Mouse (Mus musculus) stomach, embryonic 15.5 days (tissue): ENCODE measurements at regions not wholly inside any gene's neighbourhood (a gene's known extent, or its start where the extent isn't known, plus 50 kb on each side); places are given as distances from the start of the nearest gene placed in this dataset.

Source experiments
- ATAC-seq: fragments of 200-750 bp; cut with Nextera tagmentation; 2 replicates; pipeline ENCODE4 v1.8.0; 2017; ENCODE audit warnings: low read depth, moderate number of reproducible peaks, moderate TSS enrichment; ENCODE audit not compliant: insufficient read depth, low FRiP score
- H3K27ac ChIP-seq: fragments of 300-500 bp; sonication (generic); 2 replicates; pipeline ENCODE4 v1.5.1; 2015; ENCODE audit warnings: mild to moderate bottlenecking, inconsistent platforms
- H3K27me3 ChIP-seq: fragments of 300-500 bp; sonication (generic); replicated peaks from 2 replicates; pipeline ENCODE4 v1.6.1; 2015; ENCODE audit warnings: inconsistent platforms
- H3K36me3 ChIP-seq: fragments of 300-500 bp; sonication (generic); 2 replicates; pipeline ENCODE4 v1.6.1; 2015; ENCODE audit warnings: inconsistent platforms
- H3K4me1 ChIP-seq: fragments of 300-500 bp; sonication (generic); 2 replicates; pipeline ENCODE4 v1.6.1; 2015; ENCODE audit warnings: inconsistent platforms
- H3K4me2 ChIP-seq: fragments of 300-500 bp; sonication (generic); 2 replicates; pipeline ENCODE4 v1.6.1; 2015; ENCODE audit warnings: mild to moderate bottlenecking, inconsistent platforms
- H3K4me3 ChIP-seq: fragments of 300-500 bp; sonication (generic); replicated peaks from 2 replicates; pipeline ENCODE4 v1.5.1; 2015; ENCODE audit warnings: inconsistent platforms
- H3K9ac ChIP-seq: fragments of 300-500 bp; sonication (generic); 2 replicates; pipeline ENCODE4 v1.6.1; 2015; ENCODE audit warnings: inconsistent platforms
- H3K9me3 ChIP-seq: fragments of 300-500 bp; sonication (generic); 2 replicates; pipeline ENCODE4 v1.6.1; 2016; ENCODE audit warnings: inconsistent platforms
- whole genome bisulfite sequencing: fragments of 180-500 bp; shearing (Covaris S2); methylation state at CpG from one replicate; pipeline ENCODE4 v1.1.7; 2015; 5-methylcytosine and 5-hydroxymethylcytosine counted together

DNA sequence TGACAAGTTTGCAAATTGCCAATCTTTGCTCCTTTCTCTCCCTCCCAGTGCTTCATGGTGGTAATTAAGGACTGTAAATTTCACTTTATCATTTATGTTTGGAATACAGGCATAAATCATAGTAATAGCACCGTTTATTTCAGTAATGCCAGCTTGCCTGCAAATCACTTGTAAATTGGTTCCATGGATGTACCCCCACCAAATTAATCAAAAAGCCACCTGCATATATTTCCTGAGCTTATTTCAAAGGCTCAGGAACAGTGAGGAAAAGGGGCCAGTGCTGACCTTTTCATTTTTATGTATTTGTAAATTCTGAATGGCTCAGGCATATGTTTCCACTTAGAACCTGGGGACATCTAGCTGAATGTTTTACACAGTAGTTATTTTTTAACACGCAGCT lies 115.0 kb downstream of the D3Ertd751e start:
- H3K4me3 ChIP-seq: no peak overlapping the region
- no peak for ATAC-seq
- H3K36me3 ChIP-seq: no peaks in the 10 kb centered on the region
- H3K27ac ChIP-seq: no peak overlapping the region
- WGBS: 59% methylated on average over 2 of the region's 2 CpGs
- H3K9me3 ChIP-seq: no peaks in the 10 kb centered on the region
- H3K4me1 ChIP-seq: no peaks in the 10 kb centered on the region
- no peak overlapping the region for H3K9ac ChIP-seq
- no peak overlapping the region for H3K4me2 ChIP-seq
- no peaks in the 10 kb centered on the region for H3K27me3 ChIP-seq

DNA sequence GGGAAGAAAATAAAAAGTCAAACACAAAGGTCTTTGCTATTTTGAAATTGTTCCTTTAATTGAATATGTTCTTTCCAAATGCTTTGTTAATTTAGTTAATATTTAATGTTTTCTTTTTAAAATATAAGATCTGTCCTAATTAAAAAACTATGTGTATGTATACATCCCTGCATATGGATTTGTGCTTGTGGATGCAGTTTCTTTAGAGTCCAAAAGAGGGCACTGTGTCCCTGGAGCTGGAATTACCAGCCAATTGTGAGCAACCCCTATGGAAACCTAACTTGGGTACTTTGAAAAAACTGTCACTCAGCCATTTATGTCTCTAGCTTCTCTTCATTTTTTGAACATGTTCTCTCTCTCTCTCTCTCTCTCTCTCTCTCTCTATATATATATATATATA lies 120.3 kb downstream of the D3Ertd751e start:
- Histone ChIP-seq H3K27me3 (no peaks in the 10 kb centered on the region), H3K4me3 (no peak overlapping the region), H3K9me3 (no peaks in the 10 kb centered on the region), H3K36me3 (no peaks in the 10 kb centered on the region), H3K27ac (no peak overlapping the region), H3K4me2 (no peak overlapping the region), H3K4me1 (no peaks in the 10 kb centered on the region), H3K9ac (no peak overlapping the region)
- ATAC-seq: no peak

DNA sequence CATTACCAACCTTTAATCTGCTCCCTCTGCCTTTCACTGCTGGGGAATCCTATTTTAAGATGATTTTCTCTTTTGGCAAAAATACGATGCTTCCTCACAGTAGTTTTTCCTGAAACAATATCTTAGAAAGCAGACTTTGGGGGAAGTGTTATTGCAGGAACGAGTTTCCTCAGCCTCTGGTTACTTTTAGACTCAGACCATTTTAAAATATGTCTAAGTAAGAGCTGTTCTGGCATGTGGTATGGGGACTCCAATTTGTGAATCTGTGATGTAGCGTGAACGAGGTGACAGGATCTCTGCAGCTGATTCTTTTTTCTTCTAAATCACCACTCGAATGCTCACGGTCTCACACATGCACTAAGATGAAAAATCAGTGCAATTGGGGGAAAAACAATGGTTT lies 166.5 kb downstream of the D3Ertd751e start:
- H3K27me3 ChIP-seq: no peaks in the 10 kb centered on the region

DNA sequence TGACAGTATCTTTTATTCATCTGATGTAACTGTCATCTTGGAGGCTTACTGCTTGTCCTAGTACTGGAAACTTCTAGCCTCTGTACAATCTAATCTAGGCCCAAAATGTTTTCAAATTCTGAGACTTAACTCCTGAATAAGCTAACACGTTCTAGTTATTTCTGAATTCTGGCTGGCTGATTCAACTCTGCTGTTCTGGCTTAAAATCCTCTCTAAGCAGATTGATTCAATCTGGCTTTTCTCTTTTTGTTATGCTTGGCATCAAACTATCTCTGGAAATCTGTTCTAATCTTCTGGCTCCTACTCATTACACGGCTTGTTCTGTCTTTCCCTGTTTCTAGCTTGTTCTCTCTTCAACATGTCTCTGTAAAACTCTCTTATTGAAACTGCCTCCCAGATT lies 170.8 kb downstream of the D3Ertd751e start:
- H3K36me3 ChIP-seq: no peaks in the 10 kb centered on the region
- no peak for ATAC-seq
- no peak overlapping the region for H3K27ac ChIP-seq
- no peaks in the 10 kb centered on the region for H3K4me1 ChIP-seq
- no peaks in the 10 kb centered on the region for H3K9me3 ChIP-seq
- no peak overlapping the region for H3K4me2 ChIP-seq
- WGBS: 75% methylated on average over 2 of the region's 2 CpGs
- H3K4me3 ChIP-seq: no peak overlapping the region
- no peak overlapping the region for H3K9ac ChIP-seq
- H3K27me3 ChIP-seq: no peaks in the 10 kb centered on the region

More for the DNA sequence above, 166.5 kb downstream of the D3Ertd751e start:
- no peaks in the 10 kb centered on the region for H3K9me3 ChIP-seq
- H3K27ac ChIP-seq: no peak overlapping the region
- no peaks in the 10 kb centered on the region for H3K36me3 ChIP-seq
- H3K4me1 ChIP-seq: no peaks in the 10 kb centered on the region
- no peak overlapping the region for H3K4me3 ChIP-seq
- H3K4me2 ChIP-seq: no peak overlapping the region
- H3K9ac ChIP-seq: no peak overlapping the region
- 74% methylated on average over 6 of the region's 6 CpGs for WGBS
- no peak for ATAC-seq

DNA sequence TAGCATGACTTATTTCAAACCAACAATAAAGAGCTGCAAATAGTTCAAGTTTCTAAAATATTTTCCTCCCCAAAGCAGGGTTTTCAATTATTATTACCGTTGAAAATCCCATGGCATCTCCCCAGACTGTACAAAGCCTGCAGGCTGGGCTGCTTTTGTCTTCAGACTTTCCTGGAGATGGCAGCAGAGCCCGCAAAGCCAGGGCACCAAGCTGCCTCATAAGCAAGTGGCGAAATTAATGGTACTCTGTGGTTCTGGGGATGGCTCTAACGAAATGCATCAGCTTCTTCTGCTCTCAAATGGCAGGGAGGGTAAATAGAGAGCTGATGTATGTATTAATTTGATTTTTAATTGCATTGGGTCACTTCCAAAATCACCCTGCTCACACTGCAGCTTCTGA lies 197.4 kb downstream of the D3Ertd751e start:
- 43% methylated on average over 4 of the region's 4 CpGs for WGBS
- no peaks in the 10 kb centered on the region for H3K36me3 ChIP-seq
- no peak overlapping the region for H3K4me3 ChIP-seq
- H3K27me3 ChIP-seq: no peaks in the 10 kb centered on the region
- H3K27ac ChIP-seq: no peak overlapping the region
- H3K4me2 ChIP-seq: no peak overlapping the region
- ATAC-seq: no peak
- no peak overlapping the region for H3K9ac ChIP-seq
- no peaks in the 10 kb centered on the region for H3K9me3 ChIP-seq
- H3K4me1 ChIP-seq: no peaks in the 10 kb centered on the region

DNA sequence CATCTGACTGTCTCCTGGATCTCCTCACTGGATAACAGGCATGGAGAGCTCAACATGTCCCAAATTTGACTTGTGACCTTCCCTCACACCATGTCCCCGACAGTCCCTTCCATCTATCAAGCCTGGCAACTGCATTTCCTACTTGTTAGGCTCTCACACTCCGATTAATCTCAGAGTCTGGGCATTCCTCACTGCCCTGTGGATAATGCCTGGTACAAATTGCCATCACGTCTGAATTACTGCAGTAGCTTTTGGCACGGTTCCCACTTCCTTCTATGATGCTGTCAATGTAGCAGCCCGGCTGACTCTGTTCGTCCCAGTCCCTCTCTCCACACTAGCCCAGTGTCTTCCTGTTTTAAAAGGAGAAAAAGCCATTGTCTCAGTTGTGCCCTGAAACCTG lies 200.6 kb downstream of the D3Ertd751e start:
- no peak overlapping the region for H3K27ac ChIP-seq
- H3K9ac ChIP-seq: no peak overlapping the region
- no peaks in the 10 kb centered on the region for H3K36me3 ChIP-seq
- H3K4me1 ChIP-seq: no peaks in the 10 kb centered on the region
- H3K9me3 ChIP-seq: no peaks in the 10 kb centered on the region
- no peak overlapping the region for H3K4me3 ChIP-seq
- ATAC-seq: no peak
- WGBS: 40% methylated on average over 6 of the region's 6 CpGs
- H3K27me3 ChIP-seq: no peaks in the 10 kb centered on the region
- no peak overlapping the region for H3K4me2 ChIP-seq

DNA sequence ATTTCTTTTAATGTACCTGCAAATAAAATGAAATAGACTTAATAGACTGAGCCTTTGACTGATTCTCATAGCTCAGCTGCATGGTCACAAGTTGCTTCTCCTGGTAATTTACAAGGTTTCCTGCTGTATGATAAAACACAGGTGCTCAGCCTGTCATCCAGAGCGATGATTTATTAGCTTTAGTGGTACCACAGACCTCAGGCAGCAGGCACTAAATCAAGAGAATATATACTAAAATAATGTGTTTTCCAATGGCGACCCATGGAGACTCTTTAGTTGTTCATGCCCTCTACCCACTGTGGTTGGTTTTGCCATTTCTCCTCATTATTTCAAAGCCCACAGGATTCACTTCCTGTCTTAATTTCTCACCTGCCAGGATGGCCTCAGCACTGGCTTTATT lies 207.0 kb downstream of the D3Ertd751e start:
- Histone ChIP-seq H3K36me3 (no peaks in the 10 kb centered on the region), H3K27ac (no peak overlapping the region), H3K4me2 (no peak overlapping the region), H3K9me3 (no peaks in the 10 kb centered on the region), H3K4me1 (no peaks in the 10 kb centered on the region), H3K4me3 (no peak overlapping the region), H3K9ac (no peak overlapping the region), H3K27me3 (no peaks in the 10 kb centered on the region)
- no peak for ATAC-seq
- WGBS: 81% methylated on average over 2 of the region's 2 CpGs

DNA sequence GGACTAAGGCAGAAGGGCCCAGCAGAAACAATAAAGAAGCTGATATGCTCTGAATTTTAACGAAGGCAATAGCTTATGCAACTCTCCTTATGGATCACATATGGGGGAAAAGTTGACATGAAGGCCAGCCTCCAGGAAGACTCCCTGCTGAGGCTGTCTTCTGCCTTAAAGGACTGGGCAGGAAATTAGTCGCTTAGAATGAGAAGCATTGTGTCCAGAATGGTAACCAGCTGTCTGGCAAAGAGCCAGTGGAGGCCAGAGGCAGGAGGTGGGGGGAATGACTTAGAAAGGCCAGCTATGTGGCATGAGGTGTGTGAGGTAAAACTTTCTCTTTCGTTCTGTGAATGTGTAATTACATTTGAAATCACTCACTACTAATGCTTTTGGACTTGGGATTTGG lies 215.0 kb downstream of the D3Ertd751e start:
- no peak for ATAC-seq
- H3K4me1 ChIP-seq: no peaks in the 10 kb centered on the region
- H3K27ac ChIP-seq: no peak overlapping the region
- no peaks in the 10 kb centered on the region for H3K27me3 ChIP-seq
- no peaks in the 10 kb centered on the region for H3K36me3 ChIP-seq
- H3K9me3 ChIP-seq: no peaks in the 10 kb centered on the region
- H3K4me2 ChIP-seq: no peak overlapping the region
- WGBS: 51% methylated on average over 3 of the region's 3 CpGs
- H3K9ac ChIP-seq: no peak overlapping the region
- H3K4me3 ChIP-seq: no peak overlapping the region

DNA sequence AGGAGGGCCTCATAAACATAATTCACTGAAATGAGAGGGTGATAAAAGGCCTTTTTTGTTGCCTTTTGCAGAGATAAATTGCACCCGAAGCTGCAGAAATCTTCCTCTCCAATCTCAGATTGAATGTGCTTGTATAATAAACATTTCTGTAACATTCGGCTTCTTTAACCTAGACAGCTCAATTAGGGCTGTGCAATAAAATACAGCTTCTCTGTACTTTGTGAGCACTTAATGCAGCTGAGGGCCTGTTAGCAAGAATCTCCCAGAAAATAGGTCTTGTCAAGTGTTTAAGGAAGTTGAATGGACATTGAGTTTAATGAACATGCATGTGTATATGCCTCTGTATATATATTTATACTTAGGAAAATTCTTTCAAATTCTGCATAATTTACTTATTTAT lies 217.8 kb downstream of the D3Ertd751e start:
- Histone ChIP-seq H3K27ac (no peak overlapping the region), H3K9ac (no peak overlapping the region), H3K4me3 (no peak overlapping the region), H3K4me1 (no peaks in the 10 kb centered on the region), H3K36me3 (no peaks in the 10 kb centered on the region), H3K4me2 (no peak overlapping the region), H3K27me3 (no peaks in the 10 kb centered on the region), H3K9me3 (no peaks in the 10 kb centered on the region)
- WGBS: 38% methylated on average over 2 of the region's 2 CpGs
- no peak for ATAC-seq

DNA sequence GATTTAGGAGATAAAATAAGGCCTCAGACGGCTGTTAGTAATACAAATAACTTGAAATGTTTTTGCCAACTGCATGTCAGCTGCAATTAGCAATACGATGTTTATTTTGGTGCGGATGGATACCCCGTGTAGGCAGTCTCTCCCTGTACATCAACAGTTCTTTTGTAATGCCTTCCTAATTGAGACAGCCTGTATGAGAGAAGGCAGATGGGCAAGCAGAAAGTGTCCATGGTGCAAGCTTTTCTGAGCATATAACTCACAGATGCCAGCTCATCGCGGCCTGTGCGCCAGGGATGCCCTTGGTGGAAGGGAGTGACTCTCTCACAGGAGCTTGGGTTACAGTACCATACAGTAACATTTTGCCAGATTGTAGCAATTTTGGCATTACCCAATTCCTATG lies 220.5 kb downstream of the D3Ertd751e start:
- 69% methylated on average over 7 of the region's 7 CpGs for WGBS
- Histone ChIP-seq H3K4me2 (no peak overlapping the region), H3K36me3 (no peaks in the 10 kb centered on the region), H3K9me3 (no peaks in the 10 kb centered on the region), H3K27ac (no peak overlapping the region), H3K9ac (no peak overlapping the region), H3K4me3 (no peak overlapping the region), H3K4me1 (no peaks in the 10 kb centered on the region), H3K27me3 (no peaks in the 10 kb centered on the region)
- ATAC-seq: no peak

DNA sequence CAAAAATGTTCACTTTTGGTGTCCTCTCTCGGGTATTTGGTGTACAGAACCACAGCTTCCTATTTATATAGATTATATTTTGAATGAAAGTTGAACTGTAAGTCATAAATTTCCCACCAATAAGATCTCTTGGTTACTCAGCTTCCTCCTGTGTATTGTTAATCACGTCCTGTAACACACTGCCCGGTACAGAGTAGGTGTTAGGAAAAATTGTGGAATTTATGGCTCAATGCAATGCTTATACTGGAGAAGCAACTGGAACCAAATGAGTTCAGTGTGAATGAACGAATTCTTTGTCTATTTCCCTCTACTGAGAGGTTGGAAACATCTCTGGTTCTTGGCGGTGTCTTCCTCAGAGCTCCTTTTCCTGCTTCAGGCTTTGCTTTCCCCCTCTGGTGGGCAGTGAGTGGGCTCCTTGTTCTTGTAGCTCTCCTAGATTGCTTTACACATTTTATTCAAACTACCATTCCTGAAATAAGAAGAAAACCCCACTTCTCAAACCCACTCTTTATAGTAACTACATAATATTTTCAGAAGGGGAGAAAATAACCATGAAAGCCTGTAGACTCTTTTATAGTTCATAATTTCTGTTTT lies 264.4 kb downstream of the D3Ertd751e start:
- Histone ChIP-seq H3K27ac (no peak overlapping the region), H3K4me3 (no peak overlapping the region), H3K27me3 (no peaks in the 10 kb centered on the region), H3K36me3 (no peaks in the 10 kb centered on the region), H3K9ac (no peak overlapping the region), H3K4me1 (no peaks in the 10 kb centered on the region), H3K4me2 (no peak overlapping the region), H3K9me3 (no peaks in the 10 kb centered on the region)
- no peak for ATAC-seq
- 64% methylated on average over 5 of the region's 5 CpGs for WGBS

DNA sequence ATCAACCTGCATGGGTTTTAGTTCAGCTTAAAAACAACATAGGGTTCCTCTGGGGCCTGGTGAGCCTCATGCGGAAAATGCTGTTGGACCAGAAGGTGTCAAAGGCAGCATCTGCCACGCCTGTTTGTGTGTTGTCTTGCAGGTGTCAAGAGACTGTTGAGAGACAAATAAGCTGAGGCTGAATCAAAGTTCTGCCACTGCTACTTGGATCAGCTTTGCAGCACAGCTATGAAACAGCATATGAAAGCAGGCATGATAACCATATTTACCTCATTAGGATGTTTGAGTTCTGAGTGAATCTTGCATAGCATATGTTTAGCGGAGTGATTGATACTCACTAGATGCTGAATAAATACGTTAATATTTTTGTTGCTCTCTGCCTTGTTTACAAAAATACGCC lies 280.8 kb downstream of the D3Ertd751e start:
- Histone ChIP-seq H3K4me1 (no peaks in the 10 kb centered on the region), H3K36me3 (no peaks in the 10 kb centered on the region), H3K9me3 (no peaks in the 10 kb centered on the region), H3K9ac (no peak overlapping the region), H3K4me2 (no peak overlapping the region), H3K27me3 (no peaks in the 10 kb centered on the region), H3K4me3 (no peak overlapping the region), H3K27ac (no peak overlapping the region)
- ATAC-seq: no peak
- 70% methylated on average over 5 of the region's 5 CpGs for WGBS

DNA sequence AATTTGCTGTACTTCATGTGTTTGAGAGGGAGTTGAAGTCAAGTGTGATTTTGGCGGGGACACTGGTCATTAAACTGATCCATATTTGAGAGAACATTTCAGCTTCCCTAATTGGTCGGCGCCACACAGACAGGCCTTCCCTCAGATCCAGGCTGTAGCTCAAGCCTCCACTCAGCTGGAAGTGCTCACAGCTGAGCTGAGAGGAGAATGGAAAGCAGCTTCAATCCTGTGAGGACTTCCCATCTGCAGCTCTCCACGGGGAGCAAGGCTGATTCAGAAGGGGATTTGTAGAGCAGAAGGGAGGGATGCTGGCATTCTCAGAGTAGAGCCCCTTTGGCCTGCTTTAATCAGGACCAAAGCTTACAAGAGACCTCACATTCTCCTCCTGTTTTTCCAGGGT lies 297.2 kb downstream of the D3Ertd751e start:
- 45% methylated on average over 4 of the region's 4 CpGs for WGBS
- Histone ChIP-seq H3K4me3 (no peak overlapping the region), H3K4me2 (no peak overlapping the region), H3K36me3 (no peaks in the 10 kb centered on the region), H3K4me1 (no peaks in the 10 kb centered on the region), H3K27me3 (no peaks in the 10 kb centered on the region), H3K27ac (no peak overlapping the region), H3K9me3 (no peaks in the 10 kb centered on the region), H3K9ac (no peak overlapping the region)
- no peak for ATAC-seq
